Mouse (Mus musculus) activated CD4-positive, CD25-positive, alpha-beta regulatory T cell, adult 4 months (primary cell): Measurements from ENCODE around the gene Krt25. TPM values are rescaled to one million over a fixed set of nuclear protein-coding genes. Genes with fewer than 3 reads are reported as not detected.

ENCODE experiments used
- ATAC-seq: one replicate; pipeline ENCODE4 v1.8.0; 2017
- polyA plus RNA-seq, 2 experiments: library from polyadenylated mRNA; unstranded; fragments of 100-300 nt; shearing (Covaris generic); gene quantifications; one replicate each; pipeline ENCODE4 v1.2.1; 2017

Gene Krt25
- polyA plus RNA-seq, 2 experiments from 2014 or later = not detected

- no peak for ATAC-seq
These were observed 46.0 kb downstream of the Krt25 start for GRCm38 (mm10) chr11:99276786-99277185.

- no peak for ATAC-seq
These were observed 47.1 kb downstream of the Krt25 start for GRCm38 (mm10) chr11:99275624-99276023.

- ATAC-seq = no peak
These were observed 50.0 kb downstream of the Krt25 start for GRCm38 (mm10) chr11:99272721-99273120.

- ATAC-seq = no peak
These were observed 53.6 kb downstream of the Krt25 start for GRCm38 (mm10) chr11:99269192-99269591.

- no peak for ATAC-seq
These were observed 57.0 kb downstream of the Krt25 start for GRCm38 (mm10) chr11:99265796-99266195.

Other genes starting within 250 kb of the Krt25 start
- gene Tns4, start 233.6 kb downstream of the Krt25 start, polyA plus RNA-seq = not detected
- 100 to 1,000 TPM; 243 to 261 TPM for gene Ccr7, start 167.9 kb downstream of the Krt25 start, polyA plus RNA-seq
- gene Smarce1, start 91.9 kb downstream of the Krt25 start, polyA plus RNA-seq = 100 to 1,000 TPM; 133 to 172 TPM
- gene Krt222, start 78.9 kb downstream of the Krt25 start, polyA plus RNA-seq = 1 to 10 TPM; 1.4 to 1.7 TPM
- not detected for gene Krt24, start 37.7 kb downstream of the Krt25 start, polyA plus RNA-seq
- gene Krt26, start 15.0 kb upstream of the Krt25 start, polyA plus RNA-seq = not detected
- gene Krt27, start 28.2 kb upstream of the Krt25 start, polyA plus RNA-seq = under 1 TPM in 1 of 2 experiments, not detected in 1; 0.21 TPM
- not detected for gene Krt28, start 52.0 kb upstream of the Krt25 start, polyA plus RNA-seq
- 1 to 10 TPM; 3.6 to 4.2 TPM for gene Krt10, start 66.4 kb upstream of the Krt25 start, polyA plus RNA-seq
- not detected for gene Krt12, start 99.3 kb upstream of the Krt25 start, polyA plus RNA-seq
- under 1 TPM in 1 of 2 experiments, not detected in 1; 0.17 TPM for gene Krt20, start 115.2 kb upstream of the Krt25 start, polyA plus RNA-seq
- not detected for gene Krt23, start 170.2 kb upstream of the Krt25 start, polyA plus RNA-seq
- gene Krt39, start 198.4 kb upstream of the Krt25 start, polyA plus RNA-seq = not detected
- not detected for gene Krt40, start 220.2 kb upstream of the Krt25 start, polyA plus RNA-seq
- not detected for gene Krtap3-3, start 227.9 kb upstream of the Krt25 start, polyA plus RNA-seq
- not detected for gene Krtap3-2, start 233.9 kb upstream of the Krt25 start, polyA plus RNA-seq
- gene Gm11939, start 236.5 kb upstream of the Krt25 start, polyA plus RNA-seq = not detected
- gene Krtap3-1, start 243.7 kb upstream of the Krt25 start, polyA plus RNA-seq = not detected